Mouse (Mus musculus): ENCODE measurements at regions not wholly inside any gene's neighbourhood (a gene's known extent, or its start where the extent isn't known, plus 50 kb on each side); places are given as distances from the start of the nearest gene placed in this dataset.

- Histone ChIP-seq H3K4me2 (ENCODE audit: low read depth, low read length) (no peak overlapping the region), H3K9me3 (replicated peaks; ENCODE audit: control insufficient read depth, low read length) (no peaks in the 10 kb centered on the region), H3K9ac (replicated peaks; ENCODE audit: low read depth, low read length) (no peak overlapping the region), H3K27me3 (ENCODE audit: control insufficient read depth, insufficient read depth, low read length) (no peaks in the 10 kb centered on the region), H3K27ac (ENCODE audit: low read depth) (no peak overlapping the region), H3K36me3 (replicated peaks; ENCODE audit: control insufficient read depth, insufficient read depth, low read length) (no peaks in the 10 kb centered on the region), H3K4me1 (ENCODE audit: control insufficient read depth, insufficient read depth) (no peaks in the 10 kb centered on the region; the same call in 1 of the 2 replicates), H3K4me3 (ENCODE audit: low read depth, low read length) (no peak overlapping the region)
- DNase-seq (ENCODE audit: low spot score) (no peak), ATAC-seq (ENCODE audit: insufficient read depth, low read depth) (no peak)
- 70% methylated on average over 2 of the region's 2 CpGs for WGBS
- no peak for TF ChIP-seq CTCF (IDR thresholded peaks at IDR 0.05; ENCODE audit: low read depth)
- no peak for TF ChIP-seq EP300 (IDR thresholded peaks at IDR 0.05; ENCODE audit: low read depth)
These were observed 637.0 kb upstream of the Cdh11 start for GRCm38 (mm10) chr8:103422313-103422973.

- Histone ChIP-seq H3K9ac (replicated peaks; ENCODE audit: low read depth, low read length) (no peak overlapping the region), H3K4me1 (ENCODE audit: control insufficient read depth, insufficient read depth) (no peaks in the 10 kb centered on the region; the same call in 1 of the 2 replicates), H3K4me2 (ENCODE audit: low read depth, low read length) (no peak overlapping the region), H3K36me3 (replicated peaks; ENCODE audit: control insufficient read depth, insufficient read depth, low read length) (no peaks in the 10 kb centered on the region), H3K27me3 (ENCODE audit: control insufficient read depth, insufficient read depth, low read length) (no peaks in the 10 kb centered on the region), H3K27ac (ENCODE audit: low read depth) (no peak overlapping the region), H3K9me3 (replicated peaks; ENCODE audit: control insufficient read depth, low read length) (no peaks in the 10 kb centered on the region), H3K4me3 (ENCODE audit: low read depth, low read length) (no peak overlapping the region)
- DNase-seq (ENCODE audit: low spot score) (no peak), ATAC-seq (ENCODE audit: insufficient read depth, low read depth) (no peak)
- 70% methylated on average over 1 of the region's 1 CpGs for WGBS
- TF ChIP-seq EP300 (IDR thresholded peaks at IDR 0.05; ENCODE audit: low read depth) (no peak), CTCF (IDR thresholded peaks at IDR 0.05; ENCODE audit: low read depth) (no peak)
These were observed 640.5 kb upstream of the Cdh11 start for GRCm38 (mm10) chr8:103425967-103426366.

GRCm38 (mm10) chr8:103430874-103431492 lies 645.5 kb upstream of the Cdh11 start:
- TF ChIP-seq EP300 (IDR thresholded peaks at IDR 0.05; ENCODE audit: low read depth) (no peak), CTCF (IDR thresholded peaks at IDR 0.05; ENCODE audit: low read depth) (no peak)
- Histone ChIP-seq H3K27ac (ENCODE audit: low read depth) (no peak overlapping the region), H3K4me1 (ENCODE audit: control insufficient read depth, insufficient read depth) (no peaks in the 10 kb centered on the region), H3K27me3 (ENCODE audit: control insufficient read depth, insufficient read depth, low read length) (no peaks in the 10 kb centered on the region), H3K4me3 (ENCODE audit: low read depth, low read length) (no peak overlapping the region), H3K36me3 (replicated peaks; ENCODE audit: control insufficient read depth, insufficient read depth, low read length) (no peaks in the 10 kb centered on the region), H3K9ac (replicated peaks; ENCODE audit: low read depth, low read length) (no peak overlapping the region), H3K9me3 (replicated peaks; ENCODE audit: control insufficient read depth, low read length) (no peaks in the 10 kb centered on the region), H3K4me2 (ENCODE audit: low read depth, low read length) (no peak overlapping the region)
- 85% methylated on average over 3 of the region's 3 CpGs for WGBS
- ATAC-seq (ENCODE audit: insufficient read depth, low read depth): no peak
- DNase-seq (ENCODE audit: low spot score): no peak

- DNase-seq (ENCODE audit: low spot score): no peak
- ATAC-seq (ENCODE audit: insufficient read depth, low read depth): no peak
- no peaks in the 10 kb centered on the region for H3K36me3 ChIP-seq (replicated peaks; ENCODE audit: control insufficient read depth, insufficient read depth, low read length)
- H3K4me2 ChIP-seq (ENCODE audit: low read depth, low read length): no peak overlapping the region
- TF ChIP-seq CTCF (IDR thresholded peaks at IDR 0.05; ENCODE audit: low read depth): no peak
- TF ChIP-seq EP300 (IDR thresholded peaks at IDR 0.05; ENCODE audit: low read depth): no peak
- no peak overlapping the region for H3K27ac ChIP-seq (ENCODE audit: low read depth)
- H3K9me3 ChIP-seq (replicated peaks; ENCODE audit: control insufficient read depth, low read length): no peaks in the 10 kb centered on the region
- no peaks in the 10 kb centered on the region for H3K27me3 ChIP-seq (ENCODE audit: control insufficient read depth, insufficient read depth, low read length)
- H3K4me3 ChIP-seq (ENCODE audit: low read depth, low read length): no peak overlapping the region
- H3K9ac ChIP-seq (replicated peaks; ENCODE audit: low read depth, low read length): no peak overlapping the region
- no peaks in the 10 kb centered on the region for H3K4me1 ChIP-seq (ENCODE audit: control insufficient read depth, insufficient read depth)
- WGBS: 86% methylated on average over 6 of the region's 6 CpGs
These were observed 648.2 kb upstream of the Cdh11 start for GRCm38 (mm10) chr8:103433532-103434105.

GRCm38 (mm10) chr8:103438995-103439717 lies 653.7 kb upstream of the Cdh11 start:
- DNase-seq (ENCODE audit: low spot score): no peak
- 41% methylated on average over 6 of the region's 6 CpGs for WGBS

More at GRCm38 (mm10) chr8:103438995-103439717, 653.7 kb upstream of the Cdh11 start:
- Histone ChIP-seq H3K4me2 (ENCODE audit: low read depth, low read length) (no peak overlapping the region), H3K9ac (replicated peaks; ENCODE audit: low read depth, low read length) (no peak overlapping the region), H3K36me3 (replicated peaks; ENCODE audit: control insufficient read depth, insufficient read depth, low read length) (no peaks in the 10 kb centered on the region), H3K4me1 (ENCODE audit: control insufficient read depth, insufficient read depth) (no peaks in the 10 kb centered on the region), H3K4me3 (ENCODE audit: low read depth, low read length) (no peak overlapping the region), H3K27ac (ENCODE audit: low read depth) (no peak overlapping the region), H3K27me3 (ENCODE audit: control insufficient read depth, insufficient read depth, low read length) (no peaks in the 10 kb centered on the region), H3K9me3 (replicated peaks; ENCODE audit: control insufficient read depth, low read length) (no peaks in the 10 kb centered on the region)
- TF ChIP-seq EP300 (IDR thresholded peaks at IDR 0.05; ENCODE audit: low read depth) (no peak), CTCF (IDR thresholded peaks at IDR 0.05; ENCODE audit: low read depth) (no peak)
- ATAC-seq (ENCODE audit: insufficient read depth, low read depth): no peak
